Mouse (Mus musculus): Measurements from ENCODE around the gene Olfr16. TPM values are rescaled to one million over a fixed set of nuclear protein-coding genes. Genes with fewer than 3 reads are reported as not detected.

Gene Olfr16
- polyA plus RNA-seq (2012; rRNA removed) (not detected in 2 replicates), polyA plus RNA-seq (2014; fragmentation: Nextera tagmentation; extraction: Ambion mirVana) (not detected in 2 replicates)

- 42% methylated on average over 1 of the region's 1 CpGs for WGBS
- Histone ChIP-seq H3K4me2 (replicated peaks; ENCODE audit: low read depth, low read length, severe bottlenecking) (no peak within 1 kb of the TSS), H3K4me3 (replicated peaks; ENCODE audit: low read length) (no peak within 1 kb of the TSS), H3K36me3 (ENCODE audit: control insufficient read depth, insufficient read depth, low read length) (no peaks in the 10 kb centered on the region), H3K27me3 (ENCODE audit: control insufficient read depth, insufficient read depth, low read length) (no peaks in the 10 kb centered on the region), H3K4me1 (ENCODE audit: control insufficient read depth, insufficient read depth, low read length) (no peaks in the 10 kb centered on the region), H3K9me3 (ENCODE audit: control insufficient read depth, low read length) (no peaks in the 10 kb centered on the region), H3K27ac (replicated peaks; ENCODE audit: low read depth, low read length) (no peak within 1 kb of the TSS), H3K9ac (ENCODE audit: low read depth, low read length, severe bottlenecking) (no peak within 1 kb of the TSS)
- TF ChIP-seq POLR2A (IDR thresholded peaks at IDR 0.05; ENCODE audit: borderline replicate concordance, extremely low read depth, insufficient read depth, insufficient read length) = no peak
- DNase-seq (ENCODE audit: low spot score) (no peak), ATAC-seq (ENCODE audit: low FRiP score, low read depth) (no peak)
Measured at GRCm38 (mm10) chr1:172950160-172950559, at the start of gene Olfr16. Gene Olfr16 (plus strand): TSS chr1:172950409.

GRCm38 (mm10) chr1:172903313-172903712, 46.9 kb upstream of the Olfr16 start:
- Histone ChIP-seq H3K4me2 (replicated peaks; ENCODE audit: low read depth, low read length, severe bottlenecking) (no peak overlapping the region), H3K27ac (replicated peaks; ENCODE audit: low read depth, low read length) (no peak overlapping the region), H3K4me1 (ENCODE audit: control insufficient read depth, insufficient read depth, low read length) (no peaks in the 10 kb centered on the region), H3K27me3 (ENCODE audit: control insufficient read depth, insufficient read depth, low read length) (no peaks in the 10 kb centered on the region), H3K36me3 (ENCODE audit: control insufficient read depth, insufficient read depth, low read length) (no peaks in the 10 kb centered on the region), H3K4me3 (replicated peaks; ENCODE audit: low read length) (no peak overlapping the region), H3K9me3 (ENCODE audit: control insufficient read depth, low read length) (no peaks in the 10 kb centered on the region), H3K9ac (ENCODE audit: low read depth, low read length, severe bottlenecking) (no peak overlapping the region)
- no peak for TF ChIP-seq POLR2A (IDR thresholded peaks at IDR 0.05; ENCODE audit: borderline replicate concordance, extremely low read depth, insufficient read depth, insufficient read length)
- no peak for DNase-seq (ENCODE audit: low spot score)
- no peak for ATAC-seq (ENCODE audit: low FRiP score, low read depth)

GRCm38 (mm10) chr1:172917115-172917514, 33.1 kb upstream of the Olfr16 start:
- no peak for ATAC-seq (ENCODE audit: low FRiP score, low read depth)
- no peaks in the 10 kb centered on the region for H3K27me3 ChIP-seq (ENCODE audit: control insufficient read depth, insufficient read depth, low read length)

GRCm38 (mm10) chr1:172918450-172918849, 31.8 kb upstream of the Olfr16 start:
- H3K4me1 ChIP-seq (ENCODE audit: control insufficient read depth, insufficient read depth, low read length) = no peaks in the 10 kb centered on the region
- ATAC-seq (ENCODE audit: low FRiP score, low read depth) = no peak
- no peaks in the 10 kb centered on the region for H3K27me3 ChIP-seq (ENCODE audit: control insufficient read depth, insufficient read depth, low read length)
- no peak overlapping the region for H3K9ac ChIP-seq (ENCODE audit: low read depth, low read length, severe bottlenecking)
- TF ChIP-seq POLR2A (IDR thresholded peaks at IDR 0.05; ENCODE audit: borderline replicate concordance, extremely low read depth, insufficient read depth, insufficient read length) = no peak
- no peak overlapping the region for H3K27ac ChIP-seq (replicated peaks; ENCODE audit: low read depth, low read length)
- H3K36me3 ChIP-seq (ENCODE audit: control insufficient read depth, insufficient read depth, low read length) = no peaks in the 10 kb centered on the region
- no peaks in the 10 kb centered on the region for H3K9me3 ChIP-seq (ENCODE audit: control insufficient read depth, low read length)
- no peak overlapping the region for H3K4me2 ChIP-seq (replicated peaks; ENCODE audit: low read depth, low read length, severe bottlenecking)
- WGBS = 72% methylated on average over 2 of the region's 2 CpGs
- H3K4me3 ChIP-seq (replicated peaks; ENCODE audit: low read length) = no peak overlapping the region
- DNase-seq (ENCODE audit: low spot score) = no peak

More at GRCm38 (mm10) chr1:172917115-172917514, 33.1 kb upstream of the Olfr16 start:
- DNase-seq (ENCODE audit: low spot score) = no peak
- Histone ChIP-seq H3K9ac (ENCODE audit: low read depth, low read length, severe bottlenecking) (no peak overlapping the region), H3K4me1 (ENCODE audit: control insufficient read depth, insufficient read depth, low read length) (no peaks in the 10 kb centered on the region), H3K27ac (replicated peaks; ENCODE audit: low read depth, low read length) (no peak overlapping the region), H3K36me3 (ENCODE audit: control insufficient read depth, insufficient read depth, low read length) (no peaks in the 10 kb centered on the region), H3K4me3 (replicated peaks; ENCODE audit: low read length) (no peak overlapping the region), H3K9me3 (ENCODE audit: control insufficient read depth, low read length) (no peaks in the 10 kb centered on the region), H3K4me2 (replicated peaks; ENCODE audit: low read depth, low read length, severe bottlenecking) (no peak overlapping the region)
- WGBS = 87% methylated on average over 1 of the region's 1 CpGs
- TF ChIP-seq POLR2A (IDR thresholded peaks at IDR 0.05; ENCODE audit: borderline replicate concordance, extremely low read depth, insufficient read depth, insufficient read length) = no peak

- Histone ChIP-seq H3K36me3 (ENCODE audit: control insufficient read depth, insufficient read depth, low read length) (no peaks in the 10 kb centered on the region), H3K27ac (replicated peaks; ENCODE audit: low read depth, low read length) (no peak overlapping the region), H3K4me1 (ENCODE audit: control insufficient read depth, insufficient read depth, low read length) (no peaks in the 10 kb centered on the region), H3K9ac (ENCODE audit: low read depth, low read length, severe bottlenecking) (no peak overlapping the region), H3K4me3 (replicated peaks; ENCODE audit: low read length) (no peak overlapping the region), H3K4me2 (replicated peaks; ENCODE audit: low read depth, low read length, severe bottlenecking) (no peak overlapping the region), H3K9me3 (ENCODE audit: control insufficient read depth, low read length) (no peaks in the 10 kb centered on the region), H3K27me3 (ENCODE audit: control insufficient read depth, insufficient read depth, low read length) (no peaks in the 10 kb centered on the region)
- no peak for TF ChIP-seq POLR2A (IDR thresholded peaks at IDR 0.05; ENCODE audit: borderline replicate concordance, extremely low read depth, insufficient read depth, insufficient read length)
- ATAC-seq (ENCODE audit: low FRiP score, low read depth) (no peak), DNase-seq (ENCODE audit: low spot score) (no peak)
- 94% methylated on average over 2 of the region's 2 CpGs for WGBS
Measured at GRCm38 (mm10) chr1:172932197-172932596, 18.0 kb upstream of the Olfr16 start.
